Mouse (Mus musculus) stomach, postnatal 0 days (tissue): ENCODE measurements at regions not wholly inside any gene's neighbourhood (a gene's known extent, or its start where the extent isn't known, plus 50 kb on each side); places are given as distances from the start of the nearest gene placed in this dataset.

Experiments used
- ATAC-seq: fragments of 200-750 bp; cut with Nextera tagmentation; 2 replicates; pipeline ENCODE4 v1.8.0; 2017; ENCODE audit not compliant: low FRiP score, low TSS enrichment
- DNase-seq: peaks from one replicate; pipeline ENCODE4 v3.0.0-alpha.2; 2016; ENCODE audit warnings: low spot score
- H3K27ac ChIP-seq: fragments of 300-500 bp; sonication (generic); replicated peaks from 2 replicates; pipeline ENCODE4 v1.5.1; 2014; ENCODE audit warnings: mild to moderate bottlenecking, control low read depth
- H3K27me3 ChIP-seq: fragments of 300-500 bp; sonication (generic); 2 replicates; pipeline ENCODE4 v1.6.1; 2014; ENCODE audit warnings: low read length; ENCODE audit not compliant: control insufficient read depth, insufficient read depth
- H3K36me3 ChIP-seq: fragments of 300-500 bp; sonication (generic); 2 replicates; pipeline ENCODE4 v1.6.1; 2014; ENCODE audit warnings: low read length, mixed read lengths; ENCODE audit not compliant: control insufficient read depth, insufficient read depth
- H3K4me1 ChIP-seq: fragments of 300-500 bp; sonication (generic); replicated peaks from 2 replicates; pipeline ENCODE4 v1.6.1; 2014; ENCODE audit warnings: antibody characterized with exemption; ENCODE audit not compliant: control insufficient read depth, insufficient read depth
- H3K4me2 ChIP-seq: fragments of 300-500 bp; sonication (generic); replicated peaks from 2 replicates; pipeline ENCODE4 v1.6.1; 2014; ENCODE audit warnings: low read depth, mild to moderate bottlenecking, control low read depth, moderate library complexity
- H3K4me3 ChIP-seq: fragments of 300-500 bp; sonication (generic); 2 replicates; pipeline ENCODE4 v1.5.1; 2014; ENCODE audit warnings: low read depth, low read length, control low read depth
- H3K9ac ChIP-seq: fragments of 300-500 bp; sonication (generic); 2 replicates; pipeline ENCODE4 v1.6.1; 2014; ENCODE audit warnings: mild to moderate bottlenecking, low read length, control low read depth, mixed read lengths
- H3K9me3 ChIP-seq: fragments of 300-500 bp; sonication (generic); 2 replicates; pipeline ENCODE4 v1.6.1; 2016; ENCODE audit warnings: low read length; ENCODE audit not compliant: control insufficient read depth
- CTCF ChIP-seq: IDR thresholded peaks from 2 replicates; pipeline ENCODE4 v1.5.1; 2016; ENCODE audit warnings: antibody characterized with exemption, low read depth, mild to moderate bottlenecking, moderate library complexity
- EP300 ChIP-seq: optimal IDR thresholded peaks from 2 replicates; pipeline ENCODE3; 2016; ENCODE audit warnings: antibody characterized with exemption
- WGBS: fragments of 180-500 bp; shearing (Covaris S2); extraction: QIAGEN DNeasy Blood & Tissue Kit; methylation state at CpG from one replicate; pipeline ENCODE4 v1.1.7; 2014; 5-methylcytosine and 5-hydroxymethylcytosine counted together

GRCm38 (mm10) chr2:46464913-46465312, 1347.7 kb upstream of the Zeb2 start:
- ATAC-seq (no peak), DNase-seq (no peak)
- H3K9me3 ChIP-seq, result no peaks in the 10 kb centered on the region
- WGBS, result 78% methylated on average over 1 of the region's 1 CpGs
- H3K4me2 ChIP-seq, result no peak overlapping the region
- no peak overlapping the region for H3K4me3 ChIP-seq
- no peak overlapping the region for H3K27ac ChIP-seq
- H3K4me1 ChIP-seq, result no peaks in the 10 kb centered on the region
- no peak overlapping the region for H3K9ac ChIP-seq
- no peak for TF ChIP-seq EP300
- no peak for TF ChIP-seq CTCF
- no peaks in the 10 kb centered on the region for H3K27me3 ChIP-seq
- H3K36me3 ChIP-seq, result no peaks in the 10 kb centered on the region

GRCm38 (mm10) chr2:46462670-46463069, 1345.5 kb upstream of the Zeb2 start:
- 95% methylated on average over 2 of the region's 2 CpGs for WGBS
- Histone ChIP-seq H3K4me3 (no peak overlapping the region), H3K4me1 (no peaks in the 10 kb centered on the region), H3K27ac (no peak overlapping the region), H3K36me3 (no peaks in the 10 kb centered on the region), H3K9me3 (no peaks in the 10 kb centered on the region), H3K27me3 (no peaks in the 10 kb centered on the region), H3K4me2 (no peak overlapping the region), H3K9ac (no peak overlapping the region)
- ATAC-seq (no peak), DNase-seq (no peak)
- TF ChIP-seq EP300 (no peak), CTCF (no peak)

GRCm38 (mm10) chr2:46450698-46451097, 1333.5 kb upstream of the Zeb2 start:
- DNase-seq (no peak), ATAC-seq (no peak)
- no peaks in the 10 kb centered on the region for H3K36me3 ChIP-seq
- no peak overlapping the region for H3K9ac ChIP-seq
- TF ChIP-seq EP300 (no peak), CTCF (no peak)
- H3K9me3 ChIP-seq, result no peaks in the 10 kb centered on the region
- no peak overlapping the region for H3K27ac ChIP-seq
- no peaks in the 10 kb centered on the region for H3K27me3 ChIP-seq
- WGBS, result 17% methylated on average over 6 of the region's 6 CpGs
- no peaks in the 10 kb centered on the region for H3K4me1 ChIP-seq
- no peak overlapping the region for H3K4me3 ChIP-seq
- no peak overlapping the region for H3K4me2 ChIP-seq

GRCm38 (mm10) chr2:46445306-46445705, 1328.1 kb upstream of the Zeb2 start:
- H3K27me3 ChIP-seq, result no peaks in the 10 kb centered on the region
- H3K36me3 ChIP-seq, result no peaks in the 10 kb centered on the region
- 77% methylated on average over 3 of the region's 3 CpGs for WGBS
- no peak overlapping the region for H3K4me2 ChIP-seq
- H3K9me3 ChIP-seq, result no peaks in the 10 kb centered on the region
- H3K4me1 ChIP-seq, result no peaks in the 10 kb centered on the region
- ATAC-seq, result no peak
- no peak for DNase-seq
- no peak overlapping the region for H3K4me3 ChIP-seq
- no peak overlapping the region for H3K27ac ChIP-seq
- TF ChIP-seq CTCF, result 0 out of 2 replicates have a peak, but pooled peaks have one; percentile 13
- no peak for TF ChIP-seq EP300
- H3K9ac ChIP-seq, result no peak overlapping the region

- Histone ChIP-seq H3K27ac (peak overlapping the region; percentile 85), H3K9me3 (no peaks in the 10 kb centered on the region), H3K9ac (no peak overlapping the region), H3K4me1 (no peaks in the 10 kb centered on the region), H3K36me3 (no peaks in the 10 kb centered on the region), H3K4me3 (0 out of 2 replicates have a peak overlapping the region, but pooled peaks have one; percentile 0), H3K27me3 (no peaks in the 10 kb centered on the region), H3K4me2 (peak overlapping the region; percentile 40)
- ATAC-seq (peak; percentile 88), DNase-seq (peak; percentile 61)
- TF ChIP-seq EP300 (no peak), CTCF (peak; percentile 87)
- WGBS, result 2% methylated on average over 5 of the region's 5 CpGs
These were observed 1326.5 kb upstream of the Zeb2 start for GRCm38 (mm10) chr2:46443686-46444180.

GRCm38 (mm10) chr2:46443061-46443685, 1326.0 kb upstream of the Zeb2 start:
- Histone ChIP-seq H3K9ac (no peak overlapping the region), H3K4me3 (0 out of 2 replicates have a peak overlapping the region, but pooled peaks have one; percentile 0)

More at GRCm38 (mm10) chr2:46443061-46443685, 1326.0 kb upstream of the Zeb2 start:
- Histone ChIP-seq H3K4me1 (no peaks in the 10 kb centered on the region), H3K36me3 (no peaks in the 10 kb centered on the region), H3K4me2 (peak overlapping the region; percentile 40), H3K27ac (peak overlapping the region; percentile 85), H3K27me3 (no peaks in the 10 kb centered on the region), H3K9me3 (no peaks in the 10 kb centered on the region)
- ATAC-seq (peak; percentile 88), DNase-seq (peak; percentile 39)
- TF ChIP-seq CTCF, result no peak
- TF ChIP-seq EP300, result no peak
- WGBS, result 7% methylated on average over 6 of the region's 6 CpGs
